ENCODE assay signal across 11 mouse cellular contexts in the genomic region with DNA sequence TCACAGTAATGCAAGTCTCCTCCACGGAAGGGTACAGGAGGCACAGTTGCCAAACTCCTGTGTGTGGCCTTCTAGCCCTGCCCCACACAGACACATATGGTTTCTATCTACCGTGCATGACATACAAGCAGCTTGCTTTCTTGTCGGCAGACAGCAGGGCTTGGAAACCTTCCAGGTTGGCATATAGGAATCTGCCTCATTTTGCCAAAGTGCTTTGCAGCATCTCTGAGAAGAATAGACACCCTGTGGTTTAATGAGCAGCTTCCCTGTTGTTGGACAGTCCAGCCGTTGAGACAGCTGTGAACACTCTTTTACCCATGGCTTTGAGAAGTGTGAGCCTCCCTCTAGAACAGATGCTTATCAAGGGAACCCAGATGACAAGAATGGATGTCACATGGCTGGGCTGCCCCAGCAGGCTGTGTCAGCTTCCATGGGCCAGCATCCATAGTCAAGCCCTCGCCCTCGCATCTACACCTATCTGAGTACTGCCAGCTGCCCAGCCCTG. TPM values are rescaled to one million over a fixed set of nuclear protein-coding genes. Genes with fewer than 3 reads are reported as not detected.
DNase-seq lines count a peak whose midpoint lies in the region; ATAC-seq and TF ChIP-seq lines count a peak whose summit lies in the region.
"Had no signal": no experiment of that assay in that cellular context is flagged by ENCODE, and none has a peak within 500 bp of the region (broad histone marks: within the 10 kb centered on the region; RNA-seq: fewer than 3 reads in every experiment).

No protein-coding gene starts in this region.

- peak; percentile 51 for ATAC-seq in forebrain, embryonic 15.5 days (replicated peaks)
- ATAC-seq in midbrain, postnatal 0 days (ENCODE audit: low FRiP score), result no peak
- ATAC-seq: intestine, embryonic 15.5 days had no signal

- H3K27me3 ChIP-seq in forebrain, embryonic 15.5 days, result no peaks in the 10 kb centered on the region
- H3K27me3 ChIP-seq in midbrain, postnatal 0 days (ENCODE audit: insufficient read depth, low read length), result no peaks in the 10 kb centered on the region

- peaks cover 35% of the 10 kb centered on the region for H3K4me1 ChIP-seq in forebrain, embryonic 15.5 days
- 0 out of 2 replicates have a peak, but pooled peaks cover 4% of the 10 kb centered on the region for H3K4me1 ChIP-seq in midbrain, postnatal 0 days (ENCODE audit: insufficient read depth, low read length)

- H3K9ac ChIP-seq in forebrain, embryonic 15.5 days (replicated peaks), result no peak overlapping the region
- H3K9ac ChIP-seq in midbrain, postnatal 0 days (replicated peaks; ENCODE audit: low read length, poor library complexity, severe bottlenecking), result no peak overlapping the region
- H3K9ac ChIP-seq: intestine, embryonic 15.5 days; limb, embryonic 12.5 days had no signal

- no peaks in the 10 kb centered on the region for H3K36me3 ChIP-seq in forebrain, embryonic 15.5 days
- H3K36me3 ChIP-seq in midbrain, postnatal 0 days (ENCODE audit: insufficient read depth, low read length), result no peaks in the 10 kb centered on the region
- H3K36me3 ChIP-seq: intestine, embryonic 15.5 days; limb, embryonic 12.5 days had no signal

- no peak for TF ChIP-seq CTCF in left cerebral cortex, adult 2 months (IDR thresholded peaks at IDR 0.05)
- no peak for TF ChIP-seq CTCF in midbrain, postnatal 0 days (IDR thresholded peaks at IDR 0.05)

- H3K9me3 ChIP-seq in forebrain, embryonic 15.5 days, result no peaks in the 10 kb centered on the region
- no peaks in the 10 kb centered on the region for H3K9me3 ChIP-seq in midbrain, postnatal 0 days (ENCODE audit: low read length)
- H3K9me3 ChIP-seq: intestine, embryonic 15.5 days; limb, embryonic 12.5 days; megakaryocyte, embryonic 14.5 days had no signal

- H3K27ac ChIP-seq in left cerebral cortex, adult 2 months, result no peak overlapping the region
- peak overlapping the region; percentile 6; the same call in 1 of the 2 replicates for H3K27ac ChIP-seq in forebrain, embryonic 15.5 days (replicated peaks)
- no peak overlapping the region for H3K27ac ChIP-seq in midbrain, postnatal 0 days (ENCODE audit: low read depth, low read length)
- H3K27ac ChIP-seq: intestine, embryonic 15.5 days; limb, embryonic 12.5 days had no signal

- peak; percentile 30 to 48 for DNase-seq in left cerebral cortex, postnatal 25 days (ENCODE audit: low spot score in 2 of 2)
- DNase-seq in left cerebral cortex, adult 2 months (ENCODE audit: extremely low spot score in 1 of 2, low spot score in 2 of 2), result no peak
- DNase-seq in brain, adult 2 months (ENCODE audit: low read depth, low spot score), result peak; percentile 75
- DNase-seq in midbrain, postnatal 0 days (ENCODE audit: low spot score), result peak; percentile 77
- DNase-seq in lung, adult 18-20 months, result no peak
- no peak for DNase-seq in kidney, postnatal 10 days
- DNase-seq: right cerebral cortex, postnatal 25 days had no signal

- intact Hi-C loops in left cerebral cortex, postnatal 25 days (cut with DNase I), result loop anchor here (10.0 kb wide), 1 partner anchor 303 kb away; no protein-coding TSS in a partner anchor
- intact Hi-C loops in left cerebral cortex, adult 2 months (cut with DNase I), result no loop called here

- WGBS in forebrain, embryonic 15.5 days, result 29% methylated on average over 6 of the region's 6 CpGs
- 54% methylated on average over 6 of the region's 6 CpGs for WGBS in midbrain, postnatal 0 days

- no peak overlapping the region for H3K4me3 ChIP-seq in left cerebral cortex, adult 2 months
- no peak overlapping the region for H3K4me3 ChIP-seq in forebrain, embryonic 15.5 days
- no peak overlapping the region for H3K4me3 ChIP-seq in midbrain, postnatal 0 days (ENCODE audit: low read depth, low read length)
- H3K4me3 ChIP-seq: intestine, embryonic 15.5 days; limb, embryonic 12.5 days; megakaryocyte, embryonic 14.5 days had no signal

- no peak overlapping the region for H3K4me2 ChIP-seq in forebrain, embryonic 15.5 days (replicated peaks)
- H3K4me2 ChIP-seq in midbrain, postnatal 0 days (ENCODE audit: low read depth, low read length, poor library complexity, severe bottlenecking), result no peak overlapping the region
- H3K4me2 ChIP-seq: intestine, embryonic 15.5 days; limb, embryonic 12.5 days had no signal

RNA-seq across cellular contexts. Expression of gene Gm340, which starts 36.0 kb away (rescaled TPM):
- total RNA-seq in left cerebral cortex, postnatal 25 days (2021), result 10 to 100 TPM; 12.5 to 14.2 TPM
- 10 to 100 TPM; 13.7 to 15.9 TPM for total RNA-seq in left cerebral cortex, adult 2 months (2021)
- 2.9 and 3.1 TPM in 2 replicates for polyA plus RNA-seq in forebrain, embryonic 15.5 days (2015; fragmentation: Nextera tagmentation; extraction: Ambion mirVana)
- total RNA-seq in midbrain, postnatal 0 days (2014; rRNA removed), result 6.4 and 6.8 TPM in 2 replicates
- polyA plus RNA-seq in midbrain, postnatal 0 days (2015; fragmentation: Nextera tagmentation; extraction: Ambion mirVana), result 1.1 TPM in 2 replicates

Comparison
In these comparisons a context has a peak if more than half of its experiments do, and no peak if none do; other contexts are left out.
1. DNase-seq: peak in left cerebral cortex, postnatal 25 days (2 of 2), brain, adult 2 months (single experiment) and midbrain, postnatal 0 days (single experiment); none in left cerebral cortex, adult 2 months (0 of 2), lung, adult 18-20 months (0 of 2) and kidney, postnatal 10 days (single experiment).